Mouse (Mus musculus): Measurements from ENCODE around the gene Zan.

- no peak for TF ChIP-seq CTCF (IDR thresholded peaks at IDR 0.05; ENCODE audit: low read depth)
- TF ChIP-seq EP300 (optimal IDR thresholded peaks at IDR 0.05): no peak
Measured at GRCm38 (mm10) chr5:137466946-137467345, 9.9 kb downstream of the Zan start.

All from stomach, postnatal 0 days (tissue).